ENCODE assay signal across 11 mouse cellular contexts in the genomic region with DNA sequence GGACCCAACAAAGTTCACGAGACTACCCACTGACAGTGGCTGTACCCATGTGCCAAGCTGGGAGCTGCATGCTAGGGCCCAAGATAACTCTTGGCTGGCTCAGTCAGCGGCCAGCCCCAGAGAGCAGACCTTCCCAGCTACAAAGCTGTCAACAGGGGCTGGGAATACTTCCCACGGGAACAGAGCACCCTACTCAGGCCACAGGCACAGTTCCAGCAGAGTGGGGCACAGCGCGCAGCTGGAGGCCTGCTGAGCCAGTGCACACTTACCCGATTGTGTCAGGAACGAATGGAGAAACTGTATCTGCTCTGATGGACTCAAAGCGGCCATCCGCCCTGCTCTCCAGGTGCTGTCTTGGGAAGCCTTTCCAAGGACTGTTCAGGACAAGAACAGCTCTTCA.
DNase-seq lines count a peak whose midpoint lies in the region; ATAC-seq lines count a peak whose summit lies in the region.
"Had no signal": no experiment of that assay in that cellular context is flagged by ENCODE, and none has a peak within 500 bp of the region (broad histone marks: within the 10 kb centered on the region; RNA-seq: fewer than 3 reads in every experiment).

No protein-coding gene starts in this region.

- no peaks in the 10 kb centered on the region for H3K36me3 ChIP-seq in hindbrain, embryonic 14.5 days (replicated peaks; ENCODE audit: control insufficient read depth, insufficient read depth)
- no peaks in the 10 kb centered on the region for H3K36me3 ChIP-seq in hindbrain, embryonic 11.5 days (ENCODE audit: control insufficient read depth, insufficient read depth, low read length)
- no peaks in the 10 kb centered on the region for H3K36me3 ChIP-seq in neural tube, embryonic 15.5 days
- H3K36me3 ChIP-seq: limb, embryonic 13.5 days had no signal

- WGBS in hindbrain, embryonic 14.5 days: 84% methylated on average over 9 of the region's 9 CpGs
- 87% methylated on average over 9 of the region's 9 CpGs for WGBS in hindbrain, embryonic 11.5 days
- WGBS in neural tube, embryonic 15.5 days: 78% methylated on average over 9 of the region's 9 CpGs

- no peak overlapping the region for H3K27ac ChIP-seq in hindbrain, embryonic 14.5 days
- H3K27ac ChIP-seq in hindbrain, embryonic 11.5 days (ENCODE audit: low read depth, low read length): no peak overlapping the region
- no peak overlapping the region for H3K27ac ChIP-seq in neural tube, embryonic 15.5 days (replicated peaks)
- H3K27ac ChIP-seq: limb, embryonic 13.5 days had no signal

- H3K4me3 ChIP-seq in hindbrain, embryonic 14.5 days (replicated peaks; ENCODE audit: low read length): no peak overlapping the region
- no peak overlapping the region for H3K4me3 ChIP-seq in hindbrain, embryonic 11.5 days (ENCODE audit: low read depth, low read length)
- no peak overlapping the region for H3K4me3 ChIP-seq in neural tube, embryonic 15.5 days (replicated peaks)
- H3K4me3 ChIP-seq: limb, embryonic 13.5 days had no signal

- H3K9me3 ChIP-seq in hindbrain, embryonic 14.5 days (ENCODE audit: control insufficient read depth, low read length): no peaks in the 10 kb centered on the region
- H3K9me3 ChIP-seq in hindbrain, embryonic 11.5 days (ENCODE audit: control insufficient read depth, low read length): no peaks in the 10 kb centered on the region
- H3K9me3 ChIP-seq in neural tube, embryonic 15.5 days (replicated peaks): no peaks in the 10 kb centered on the region
- H3K9me3 ChIP-seq: limb, embryonic 13.5 days had no signal

- H3K4me1 ChIP-seq in hindbrain, embryonic 14.5 days (replicated peaks; ENCODE audit: control insufficient read depth, insufficient read depth, low read length): no peaks in the 10 kb centered on the region
- H3K4me1 ChIP-seq in hindbrain, embryonic 11.5 days (replicated peaks; ENCODE audit: control insufficient read depth, insufficient read depth, low read length): no peaks in the 10 kb centered on the region
- no peaks in the 10 kb centered on the region for H3K4me1 ChIP-seq in neural tube, embryonic 15.5 days
- H3K4me1 ChIP-seq: limb, embryonic 13.5 days had no signal

- DNase-seq in hindbrain, embryonic 14.5 days (ENCODE audit: low spot score): no peak
- no peak for DNase-seq in hindbrain, embryonic 11.5 days (ENCODE audit: low spot score)
- peak; percentile 47 for DNase-seq in heart, adult 8-10 months (ENCODE audit: low spot score)
- DNase-seq in layer of hippocampus, adult 18-20 months (ENCODE audit: low spot score in 2 of 2): peak; percentile 19 to 35
- no peak for DNase-seq in embryo, embryonic 11 days
- no peak for DNase-seq in adrenal gland, postnatal 36 days
- DNase-seq: kidney, adult 2 months had no signal

- H3K4me2 ChIP-seq in hindbrain, embryonic 14.5 days (replicated peaks): no peak overlapping the region
- no peak overlapping the region for H3K4me2 ChIP-seq in hindbrain, embryonic 11.5 days (replicated peaks; ENCODE audit: low read depth, low read length)
- H3K4me2 ChIP-seq in neural tube, embryonic 15.5 days: no peak overlapping the region
- H3K4me2 ChIP-seq: limb, embryonic 13.5 days had no signal

- H3K9ac ChIP-seq in hindbrain, embryonic 14.5 days: no peak overlapping the region
- H3K9ac ChIP-seq in hindbrain, embryonic 11.5 days (ENCODE audit: low read depth, low read length): no peak overlapping the region
- no peak overlapping the region for H3K9ac ChIP-seq in neural tube, embryonic 15.5 days (replicated peaks)
- H3K9ac ChIP-seq: limb, embryonic 13.5 days had no signal

- H3K27me3 ChIP-seq in hindbrain, embryonic 14.5 days (ENCODE audit: control insufficient read depth, insufficient read depth, low read length): no peaks in the 10 kb centered on the region
- H3K27me3 ChIP-seq in hindbrain, embryonic 11.5 days (ENCODE audit: control insufficient read depth, insufficient read depth, low read length): no peaks in the 10 kb centered on the region
- H3K27me3 ChIP-seq in neural tube, embryonic 15.5 days (replicated peaks): no peaks in the 10 kb centered on the region

- peak; percentile 49 for ATAC-seq in hindbrain, embryonic 14.5 days (ENCODE audit: low FRiP score)
- ATAC-seq in hindbrain, embryonic 11.5 days (ENCODE audit: low FRiP score): no peak
- ATAC-seq in neural tube, embryonic 15.5 days (ENCODE audit: low FRiP score): peak; percentile 48
- ATAC-seq in inflammation-experienced regulatory T-cells, adult 6 months: no peak
- ATAC-seq: lung, postnatal 0 days had no signal

Comparison
In these comparisons a context has a peak if more than half of its experiments do, and no peak if none do; other contexts are left out.
1. ATAC-seq: peak in hindbrain, embryonic 14.5 days (single experiment) and neural tube, embryonic 15.5 days (single experiment); none in hindbrain, embryonic 11.5 days (single experiment) and inflammation-experienced regulatory T-cells, adult 6 months (single experiment).
2. DNase-seq: peak in heart, adult 8-10 months (single experiment) and layer of hippocampus, adult 18-20 months (2 of 2); none in hindbrain, embryonic 14.5 days (single experiment), hindbrain, embryonic 11.5 days (single experiment), embryo, embryonic 11 days (single experiment) and adrenal gland, postnatal 36 days (0 of 2).